In genomic region chr4:135377241-135377640, GRCm38 (mm10) we compare ENCODE assay signal across 18 mouse cellular contexts. TPM values are rescaled to one million over a fixed set of nuclear protein-coding genes. Genes with fewer than 3 reads are reported as not detected.
"Had no signal": no experiment of that assay in that cellular context is flagged by ENCODE, and none has a peak within 500 bp of the region (broad histone marks: within the 10 kb centered on the region; RNA-seq: fewer than 3 reads in every experiment).

No protein-coding gene starts in this region.

- H3K9me3 ChIP-seq: midbrain, embryonic 10.5 days; neural tube, embryonic 13.5 days; stomach, embryonic 15.5 days had no signal

- H3K4me3 ChIP-seq: midbrain, embryonic 10.5 days; midbrain, embryonic 12.5 days; myocyte; neural tube, embryonic 13.5 days; stomach, embryonic 15.5 days had no signal

- H3K4me2 ChIP-seq: lung, embryonic 14.5 days; midbrain, embryonic 12.5 days; neural tube, embryonic 13.5 days; stomach, embryonic 15.5 days had no signal

- DNase-seq: lung, adult 18-20 months; lung, embryonic 14.5 days; lung, postnatal 10 days; lung, postnatal 4 days; midbrain, embryonic 14.5 days; right cerebral cortex, postnatal 14 days; thymus, adult 2 months; thymus, postnatal 25 days; thymus, postnatal 4 days had no signal

- H3K27ac ChIP-seq: midbrain, embryonic 10.5 days; midbrain, embryonic 12.5 days; neural tube, embryonic 13.5 days; stomach, embryonic 15.5 days; stomach, postnatal 0 days had no signal

- H3K27me3 ChIP-seq: neural tube, embryonic 13.5 days; stomach, embryonic 15.5 days had no signal

- H3K9ac ChIP-seq: lung, embryonic 14.5 days; midbrain, embryonic 12.5 days; neural tube, embryonic 13.5 days; stomach, embryonic 15.5 days had no signal

- H3K4me1 ChIP-seq: midbrain, embryonic 12.5 days; neural tube, embryonic 13.5 days; stomach, embryonic 15.5 days had no signal

- ATAC-seq: midbrain, embryonic 16.5 days had no signal

- H3K36me3 ChIP-seq: midbrain, embryonic 10.5 days; midbrain, embryonic 12.5 days; neural tube, embryonic 13.5 days; stomach, embryonic 15.5 days had no signal

RNA-seq across cellular contexts. Expression of gene Ncmap, which starts 20.8 kb away (rescaled TPM):
- total RNA-seq: megakaryocyte, adult 5-6 weeks; neutrophil, adult 5-6 weeks had no signal
